Mouse (Mus musculus): ENCODE data around the gene Tsen2. TPM values are rescaled to one million over a fixed set of nuclear protein-coding genes. Genes with fewer than 3 reads are reported as not detected.

Tsen2 gene
- polyA plus RNA-seq, 1 experiment from 2014 or later = 15.6 TPM

DNA sequence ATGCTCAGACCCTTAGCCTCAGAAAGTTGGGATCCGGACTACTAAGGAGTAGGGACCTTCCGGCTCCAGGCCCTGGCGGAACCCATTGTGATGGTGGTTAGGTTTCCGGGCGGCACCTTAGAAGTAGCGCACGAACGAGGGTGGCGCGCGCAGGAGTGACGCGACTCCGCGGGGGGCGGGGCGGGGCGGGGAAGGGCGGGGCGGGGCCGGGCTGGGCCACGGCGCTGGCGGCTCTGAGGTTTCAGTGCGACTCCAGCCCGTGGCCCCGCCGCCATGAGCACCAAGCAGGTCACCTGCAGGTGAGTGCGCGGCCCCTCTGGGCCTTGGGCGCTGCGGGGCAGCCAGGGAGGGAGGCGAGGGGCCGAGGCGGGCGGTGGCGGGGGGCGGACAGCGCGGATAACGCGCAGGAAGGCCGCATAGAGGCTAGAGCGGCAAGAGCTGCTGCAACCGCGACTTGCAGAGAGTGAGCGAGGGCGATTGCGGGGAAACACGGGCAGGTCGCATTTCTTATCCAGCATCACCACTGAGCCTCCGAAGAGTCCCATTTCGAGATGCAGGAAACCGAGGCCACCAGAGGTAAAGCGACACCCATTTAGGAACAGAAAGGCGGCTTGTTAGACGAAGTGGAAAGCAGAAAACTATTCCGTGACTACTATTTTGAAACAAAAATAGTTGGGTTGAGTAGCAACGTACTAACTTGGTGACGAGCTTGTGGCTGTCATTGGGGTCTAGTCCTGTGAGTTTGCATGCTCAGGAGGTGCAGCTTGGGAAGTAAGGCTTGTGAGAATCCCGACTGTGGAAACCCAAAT is 57.5 kb downstream of the Tsen2 start, which contains the start of gene Mkrn2:
Mkrn2 (plus strand) TSS at position 188 of the 809 bp plus-strand sequence.
- H3K4me3 ChIP-seq (replicated peaks) = peak within 1 kb of the TSS; percentile 88
- no peaks in the 10 kb centered on the region for H3K27me3 ChIP-seq
- H3K4me2 ChIP-seq = peak within 1 kb of the TSS; percentile 74
- no peaks in the 10 kb centered on the region for H3K9me3 ChIP-seq (replicated peaks)
- WGBS (ENCODE audit: insufficient replicate concordance) = under 1% methylated on average over 61 of the region's 61 CpGs
- H3K27ac ChIP-seq = peak within 1 kb of the TSS; percentile 83
- peaks cover 13% of the 10 kb centered on the region for H3K4me1 ChIP-seq (replicated peaks)
- H3K36me3 ChIP-seq = peaks cover 4% of the 10 kb centered on the region; the same call in 1 of the 2 replicates
- ATAC-seq (ENCODE audit: low read depth) (peak; percentile 94), DNase-seq (peak; percentile 72)
- H3K9ac ChIP-seq = peak within 1 kb of the TSS; percentile 86

DNA sequence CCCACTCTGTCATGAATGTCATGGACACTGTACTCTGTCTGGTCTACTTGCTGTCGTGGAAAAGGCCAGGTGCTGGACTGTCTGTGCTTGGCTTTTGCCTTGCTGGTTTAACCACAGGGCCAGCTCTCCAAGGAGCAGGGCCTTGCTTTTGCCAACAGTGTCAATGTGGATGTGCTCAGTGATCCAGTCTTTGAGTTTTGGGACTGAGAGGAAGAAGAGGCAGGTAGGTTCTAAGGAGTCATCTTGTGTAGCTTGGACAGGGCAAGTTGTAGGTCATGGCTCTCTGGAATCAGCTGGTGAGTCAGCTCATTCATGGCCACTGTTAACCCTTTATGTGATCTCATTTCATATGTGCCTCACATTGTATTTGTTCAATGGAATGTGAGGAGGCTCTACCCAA is 62.0 kb downstream of the Tsen2 start:
- Histone ChIP-seq H3K27me3 (no peaks in the 10 kb centered on the region), H3K4me1 (replicated peaks) (peaks cover 19% of the 10 kb centered on the region), H3K36me3 (peaks cover 24% of the 10 kb centered on the region), H3K9ac (no peak overlapping the region), H3K4me3 (replicated peaks) (no peak overlapping the region), H3K9me3 (replicated peaks) (no peaks in the 10 kb centered on the region), H3K27ac (no peak overlapping the region), H3K4me2 (no peak overlapping the region)
- ATAC-seq (ENCODE audit: low read depth) (no peak), DNase-seq (no peak)
- 68% methylated on average over 1 of the region's 1 CpGs for WGBS (ENCODE audit: insufficient replicate concordance)

DNA sequence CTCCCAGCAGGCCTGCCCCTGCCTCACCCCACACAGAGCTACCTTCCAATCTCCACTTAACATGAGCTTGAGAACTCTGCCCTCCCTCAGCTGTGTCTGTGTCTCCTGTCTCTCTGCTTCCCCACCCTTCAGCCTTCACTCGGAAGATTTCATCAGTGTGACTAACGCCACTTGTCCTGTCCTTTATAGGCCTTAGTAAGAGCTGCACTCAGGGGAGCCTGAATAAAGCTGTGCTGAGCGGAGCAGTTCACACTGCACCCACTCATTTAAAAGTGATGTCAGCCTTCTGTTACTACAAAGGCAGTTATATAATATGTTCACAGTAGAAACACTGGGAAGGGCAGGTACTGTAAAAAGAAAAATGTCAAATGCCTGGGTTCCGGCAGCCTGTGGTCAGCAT is 63.0 kb downstream of the Tsen2 start:
- 67% methylated on average over 4 of the region's 4 CpGs for WGBS (ENCODE audit: insufficient replicate concordance)
- DNase-seq = no peak

DNA sequence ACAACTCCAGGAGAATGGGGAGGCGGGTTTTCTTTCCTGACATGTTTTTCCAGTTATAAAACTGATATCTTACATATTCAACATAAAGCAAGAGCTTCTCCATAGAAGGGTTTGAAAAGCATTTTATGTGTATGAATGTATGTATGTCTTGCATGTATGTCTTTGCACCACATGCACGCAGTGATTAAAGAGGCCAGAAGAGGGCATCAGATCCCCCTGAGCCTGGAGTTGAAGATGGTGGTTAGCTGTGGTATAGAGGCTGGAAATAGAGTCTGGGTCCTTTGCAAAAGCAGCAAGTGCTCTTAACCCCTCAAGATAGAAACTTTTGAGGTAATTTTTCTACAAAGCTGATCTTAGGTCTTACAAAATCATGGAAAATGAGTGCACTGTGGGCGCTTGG is 64.7 kb downstream of the Tsen2 start:
- 52% methylated on average over 3 of the region's 3 CpGs for WGBS (ENCODE audit: insufficient replicate concordance)
- Histone ChIP-seq H3K27me3 (no peaks in the 10 kb centered on the region), H3K36me3 (peaks cover 48% of the 10 kb centered on the region), H3K4me2 (no peak overlapping the region), H3K9ac (no peak overlapping the region), H3K9me3 (replicated peaks) (no peaks in the 10 kb centered on the region), H3K4me3 (replicated peaks) (no peak overlapping the region), H3K27ac (no peak overlapping the region), H3K4me1 (replicated peaks) (peaks cover 6% of the 10 kb centered on the region; the same call in 1 of the 2 replicates)
- no peak for ATAC-seq (ENCODE audit: low read depth)
- no peak for DNase-seq

More for the DNA sequence above, 63.0 kb downstream of the Tsen2 start:
- H3K27ac ChIP-seq = no peak overlapping the region
- no peak overlapping the region for H3K9ac ChIP-seq
- no peaks in the 10 kb centered on the region for H3K9me3 ChIP-seq (replicated peaks)
- no peaks in the 10 kb centered on the region for H3K27me3 ChIP-seq
- ATAC-seq (ENCODE audit: low read depth) = no peak
- peaks cover 17% of the 10 kb centered on the region for H3K4me1 ChIP-seq (replicated peaks)
- no peak overlapping the region for H3K4me2 ChIP-seq
- no peak overlapping the region for H3K4me3 ChIP-seq (replicated peaks)
- peaks cover 34% of the 10 kb centered on the region for H3K36me3 ChIP-seq

DNA sequence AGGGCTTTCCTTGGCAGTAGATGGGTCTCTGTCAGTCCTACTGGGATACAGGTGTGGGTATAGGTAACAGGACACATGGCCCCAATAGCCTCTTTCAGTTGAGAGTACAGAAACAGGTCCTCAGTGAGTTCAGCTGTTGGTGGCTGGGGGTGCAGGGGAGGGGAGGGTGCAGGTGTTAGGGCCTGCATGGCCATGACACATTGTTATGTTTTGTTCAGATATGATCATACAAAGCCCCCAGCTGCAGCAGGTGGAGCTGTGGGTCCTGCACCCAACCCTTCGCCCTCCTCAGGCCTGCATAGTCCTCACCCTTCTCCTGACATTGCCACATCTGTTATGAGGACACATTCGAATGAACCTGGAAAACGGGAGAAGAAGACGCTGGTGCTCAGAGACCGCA is 65.8 kb downstream of the Tsen2 start:
- no peak for ATAC-seq (ENCODE audit: low read depth)
- H3K9me3 ChIP-seq (replicated peaks) = no peaks in the 10 kb centered on the region
- WGBS (ENCODE audit: insufficient replicate concordance) = 79% methylated on average over 5 of the region's 5 CpGs
- H3K4me1 ChIP-seq (replicated peaks) = peaks cover 6% of the 10 kb centered on the region; the same call in 1 of the 2 replicates
- no peaks in the 10 kb centered on the region for H3K27me3 ChIP-seq
- H3K9ac ChIP-seq = no peak overlapping the region
- no peak for DNase-seq
- no peak overlapping the region for H3K4me3 ChIP-seq (replicated peaks)
- no peak overlapping the region for H3K4me2 ChIP-seq
- H3K27ac ChIP-seq = no peak overlapping the region
- H3K36me3 ChIP-seq = peaks cover 60% of the 10 kb centered on the region

DNA sequence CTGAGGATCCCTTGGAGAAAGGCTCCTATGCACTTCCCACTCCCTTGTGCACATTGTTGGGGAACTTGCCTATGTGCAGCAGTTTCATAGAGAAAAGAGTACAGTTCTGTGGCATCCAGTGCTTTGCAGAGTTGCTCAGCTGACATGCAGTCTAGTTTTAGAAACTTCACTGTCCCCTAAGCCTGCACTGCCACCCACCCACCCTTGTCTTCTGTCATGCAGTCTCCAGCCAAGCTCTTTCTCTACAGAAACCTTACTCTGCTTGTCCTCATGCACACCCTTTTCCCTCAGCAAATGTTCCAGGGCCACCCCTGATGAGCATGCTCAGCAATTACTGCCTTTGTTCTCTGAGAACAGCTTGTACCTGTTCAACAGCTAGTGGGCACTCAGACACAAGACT is 69.3 kb downstream of the Tsen2 start:
- H3K4me1 ChIP-seq (replicated peaks) = no peaks in the 10 kb centered on the region
- peaks cover 91% of the 10 kb centered on the region for H3K36me3 ChIP-seq
- no peak overlapping the region for H3K9ac ChIP-seq
- H3K27ac ChIP-seq = no peak overlapping the region
- no peaks in the 10 kb centered on the region for H3K9me3 ChIP-seq (replicated peaks)
- DNase-seq (no peak), ATAC-seq (ENCODE audit: low read depth) (no peak)
- no peak overlapping the region for H3K4me3 ChIP-seq (replicated peaks)
- H3K27me3 ChIP-seq = no peaks in the 10 kb centered on the region
- no peak overlapping the region for H3K4me2 ChIP-seq

DNA sequence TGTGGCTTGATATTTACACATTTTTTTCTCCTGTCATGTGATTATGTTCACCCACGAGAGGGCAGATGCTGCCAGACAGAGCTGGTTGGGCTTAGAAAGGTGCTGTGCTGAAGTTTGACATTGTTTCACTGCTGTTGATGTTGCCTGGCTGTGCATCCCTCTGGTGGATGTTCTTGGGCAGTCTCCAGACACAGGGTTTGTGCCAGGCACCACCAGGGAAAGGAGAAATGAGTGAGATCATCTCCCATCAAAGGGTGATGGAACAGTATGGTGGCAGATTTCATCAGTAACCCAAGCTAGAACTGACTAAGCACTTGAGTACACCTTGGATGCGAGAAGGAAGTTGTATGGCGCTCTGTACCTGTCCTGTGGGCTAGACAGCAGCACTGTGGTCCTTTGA is 71.5 kb downstream of the Tsen2 start:
- H3K9me3 ChIP-seq (replicated peaks) = no peaks in the 10 kb centered on the region
- DNase-seq = no peak
- no peak overlapping the region for H3K9ac ChIP-seq
- no peak for ATAC-seq (ENCODE audit: low read depth)
- H3K36me3 ChIP-seq = peaks cover 97% of the 10 kb centered on the region
- H3K4me3 ChIP-seq (replicated peaks) = no peak overlapping the region
- H3K4me1 ChIP-seq (replicated peaks) = no peaks in the 10 kb centered on the region
- no peak overlapping the region for H3K27ac ChIP-seq
- H3K4me2 ChIP-seq = no peak overlapping the region
- H3K27me3 ChIP-seq = no peaks in the 10 kb centered on the region
- WGBS (ENCODE audit: insufficient replicate concordance) = 75% methylated on average over 3 of the region's 3 CpGs

DNA sequence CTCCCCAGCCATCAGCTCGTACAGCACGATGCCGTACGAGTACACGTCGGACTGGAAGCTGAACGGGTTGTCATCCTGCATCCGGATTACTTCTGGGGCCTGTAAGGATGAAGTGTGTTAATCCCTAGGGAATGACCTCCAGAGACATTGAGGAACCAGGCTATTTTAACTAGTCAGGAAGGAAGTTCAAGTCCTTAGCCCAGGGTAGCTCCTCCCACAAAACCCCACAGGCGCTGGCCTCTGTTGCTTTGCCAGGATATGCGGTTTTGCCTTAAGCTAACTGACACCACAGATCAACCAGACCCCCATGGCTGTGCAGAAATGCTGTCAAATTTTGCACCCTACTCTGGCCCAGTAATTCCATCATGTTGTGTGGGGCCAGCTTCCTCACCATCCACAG is 75.4 kb downstream of the Tsen2 start:
- Histone ChIP-seq H3K9ac (no peak overlapping the region), H3K4me1 (replicated peaks) (no peaks in the 10 kb centered on the region), H3K9me3 (replicated peaks) (no peaks in the 10 kb centered on the region), H3K4me3 (replicated peaks) (no peak overlapping the region), H3K4me2 (no peak overlapping the region), H3K27ac (no peak overlapping the region), H3K27me3 (no peaks in the 10 kb centered on the region), H3K36me3 (peaks cover 100% of the 10 kb centered on the region)
- DNase-seq (no peak), ATAC-seq (ENCODE audit: low read depth) (0 out of 2 replicates have a peak, but pooled peaks have one; percentile 16)
- WGBS (ENCODE audit: insufficient replicate concordance) = 57% methylated on average over 10 of the region's 10 CpGs

DNA sequence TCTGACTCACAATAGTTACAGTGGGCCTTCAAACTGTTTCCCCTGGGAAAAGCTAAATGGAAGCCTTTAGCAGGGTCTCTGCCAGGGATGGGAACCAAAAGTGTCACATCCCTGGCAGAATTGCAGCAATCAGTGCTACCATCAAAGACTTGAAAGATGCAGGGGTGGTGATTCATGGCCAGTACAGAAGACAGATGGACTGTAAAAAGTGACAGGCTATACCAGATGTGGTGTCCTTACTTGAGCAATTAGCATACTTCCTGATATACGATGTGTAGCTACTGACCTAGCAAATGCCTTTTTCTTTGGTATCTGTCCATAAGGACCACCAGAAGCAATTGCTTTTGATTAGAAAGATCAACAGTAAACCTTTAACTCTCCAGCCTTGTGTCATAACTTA is 76.5 kb downstream of the Tsen2 start:
- peaks cover 99% of the 10 kb centered on the region for H3K36me3 ChIP-seq

DNA sequence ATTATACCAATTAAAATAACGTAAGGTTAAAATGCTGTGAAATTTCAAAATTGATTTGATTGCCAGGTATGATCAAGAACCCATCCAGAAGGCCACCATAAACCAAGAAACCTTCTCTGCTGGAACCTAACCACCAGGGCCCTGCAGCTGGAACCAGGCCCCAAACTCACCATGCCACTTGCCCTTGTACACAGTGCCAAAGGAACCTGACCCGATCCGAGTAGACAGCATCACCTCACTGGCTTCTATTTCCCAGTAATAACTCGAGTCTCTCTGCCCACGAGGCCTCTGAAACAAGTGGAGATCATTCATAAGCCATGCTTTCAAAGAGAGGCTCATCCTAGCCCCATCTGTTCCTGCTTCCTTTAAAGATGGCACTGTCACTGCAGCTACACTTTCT is 81.7 kb downstream of the Tsen2 start:
- ATAC-seq (ENCODE audit: low read depth) (no peak), DNase-seq (no peak)
- no peak overlapping the region for H3K9ac ChIP-seq
- 84% methylated on average over 5 of the region's 5 CpGs for WGBS (ENCODE audit: insufficient replicate concordance)
- H3K4me3 ChIP-seq (replicated peaks) = no peak overlapping the region
- no peak overlapping the region for H3K27ac ChIP-seq
- H3K9me3 ChIP-seq (replicated peaks) = no peaks in the 10 kb centered on the region
- H3K27me3 ChIP-seq = no peaks in the 10 kb centered on the region
- no peak overlapping the region for H3K4me2 ChIP-seq
- H3K36me3 ChIP-seq = peaks cover 88% of the 10 kb centered on the region
- H3K4me1 ChIP-seq (replicated peaks) = peaks cover 7% of the 10 kb centered on the region; the same call in 1 of the 2 replicates

More for the DNA sequence above, 76.5 kb downstream of the Tsen2 start:
- no peaks in the 10 kb centered on the region for H3K9me3 ChIP-seq (replicated peaks)
- no peak for ATAC-seq (ENCODE audit: low read depth)
- H3K27ac ChIP-seq = no peak overlapping the region
- H3K4me2 ChIP-seq = no peak overlapping the region
- no peak for DNase-seq
- 65% methylated on average over 1 of the region's 1 CpGs for WGBS (ENCODE audit: insufficient replicate concordance)
- no peaks in the 10 kb centered on the region for H3K4me1 ChIP-seq (replicated peaks)
- H3K27me3 ChIP-seq = no peaks in the 10 kb centered on the region
- no peak overlapping the region for H3K4me3 ChIP-seq (replicated peaks)
- no peak overlapping the region for H3K9ac ChIP-seq

All from liver, embryonic 13.5 days (tissue).